Mouse (Mus musculus) CH12.LX (cell line): ENCODE results near the gene Gpr137. TPM values are rescaled to one million over a fixed set of nuclear protein-coding genes. Genes with fewer than 3 reads are reported as not detected.
A peak's percentile ranks its signal among the peaks of the same experiment; 100 is the strongest.

ENCODE experiments used
- DNase-seq: peaks from one replicate; pipeline ENCODE4 v3.0.0-alpha.2; 2013; ENCODE audit errors: extremely low read depth
- H3K27ac ChIP-seq: 2 replicates; pipeline ENCODE4 v1.5.1; 2012; ENCODE audit warnings: low read depth, mild to moderate bottlenecking, control low read depth, moderate library complexity; ENCODE audit not compliant: insufficient read depth
- H3K27me3 ChIP-seq: replicated peaks from 2 replicates; pipeline ENCODE3; 2012; ENCODE audit warnings: inconsistent platforms
- H3K36me3 ChIP-seq, 2 experiments: replicated peaks in 1 of 2; 2 replicates each; pipeline versions ENCODE3 to v1.6.1; 2012; ENCODE audit warnings: inconsistent platforms in 1 of 2, low read length in 1 of 2, mild to moderate bottlenecking in 1 of 2, mixed read lengths in 1 of 2, moderate library complexity in 1 of 2; ENCODE audit not compliant: control insufficient read depth in 1 of 2, insufficient read depth in 1 of 2
- H3K4me1 ChIP-seq, 2 experiments: 2 replicates each; pipeline ENCODE4 v1.6.1; 2012; ENCODE audit warnings: inconsistent platforms in 1 of 2, moderate library complexity in 1 of 2; ENCODE audit not compliant: insufficient read depth in 2 of 2, control insufficient read depth in 1 of 2
- H3K4me2 ChIP-seq: 2 replicates; pipeline ENCODE4 v1.6.1; 2012; ENCODE audit warnings: low read depth, mild to moderate bottlenecking, control low read depth; ENCODE audit not compliant: poor library complexity, insufficient read depth, severe bottlenecking
- H3K4me3 ChIP-seq, 3 experiments: fragments of 150-350 bp in 1 of 3; sonication (generic) in 1 of 3; replicated peaks in 1 of 3; 2 replicates each; pipeline versions ENCODE3 to v1.5.1; 2011 to 2012; ENCODE audit warnings: low read depth in 2 of 3, low read length in 2 of 3, mild to moderate bottlenecking in 2 of 3, moderate library complexity in 2 of 3, control low read depth in 1 of 3, improper control_type of control experiment in 1 of 3, inconsistent platforms in 1 of 3, mixed read lengths in 1 of 3; ENCODE audit not compliant: poor library complexity in 1 of 3
- H3K79me2 ChIP-seq: replicated peaks from 2 replicates; pipeline ENCODE4 v1.6.1; 2012; ENCODE audit warnings: mild to moderate bottlenecking, moderate library complexity; ENCODE audit not compliant: control insufficient read depth, poor library complexity, insufficient read depth, severe bottlenecking; ENCODE audit errors: extremely low read depth
- H3K9ac ChIP-seq: 2 replicates; pipeline ENCODE4 v1.6.1; 2012; ENCODE audit warnings: low read depth, mild to moderate bottlenecking, control low read depth, moderate library complexity; ENCODE audit not compliant: insufficient read depth
- H3K9me3 ChIP-seq: replicated peaks from 2 replicates; pipeline ENCODE3; 2012; ENCODE audit warnings: low read length, inconsistent platforms, mixed read lengths
- BHLHE40 ChIP-seq: IDR thresholded peaks from 2 replicates; pipeline ENCODE4 v1.6.1; 2011; ENCODE audit warnings: mild to moderate bottlenecking, low read depth, low read length, improper control_type of control experiment
- CHD1 ChIP-seq: IDR thresholded peaks from 2 replicates; pipeline ENCODE4 v1.6.1; 2012; ENCODE audit warnings: low read depth, low read length, improper control_type of control experiment, inconsistent platforms
- CHD2 ChIP-seq: IDR thresholded peaks from 2 replicates; pipeline ENCODE4 v1.6.1; 2011; ENCODE audit warnings: low read length, improper control_type of control experiment
- CTCF ChIP-seq, 2 experiments: IDR thresholded peaks in 1 of 2; conservative IDR thresholded peaks in 1 of 2; 2 replicates each; pipeline ENCODE4 v1.5.1; 2011 to 2012; ENCODE audit warnings: low read depth in 2 of 2, low read length in 2 of 2, improper control_type of control experiment in 1 of 2, inconsistent platforms in 1 of 2, mild to moderate bottlenecking in 1 of 2, moderate library complexity in 1 of 2
- ELF1 ChIP-seq: IDR thresholded peaks from 2 replicates; pipeline ENCODE4 v1.6.1; 2014; ENCODE audit warnings: low read depth, mild to moderate bottlenecking, inconsistent platforms, low read length, improper control_type of control experiment
- ETS1 ChIP-seq: conservative IDR thresholded peaks from 2 replicates; pipeline ENCODE4 v1.6.1; 2012; ENCODE audit warnings: low read depth, mild to moderate bottlenecking, inconsistent platforms, low read length, improper control_type of control experiment, moderate library complexity
- JUN ChIP-seq: IDR thresholded peaks from 2 replicates; pipeline ENCODE4 v1.6.1; 2011; ENCODE audit warnings: low read depth, mild to moderate bottlenecking, low read length, improper control_type of control experiment, moderate library complexity; ENCODE audit not compliant: insufficient read depth
- JUND ChIP-seq: conservative IDR thresholded peaks from 2 replicates; pipeline ENCODE4 v1.6.1; 2011; ENCODE audit warnings: low read depth, low read length, improper control_type of control experiment
- KAT2A ChIP-seq: IDR thresholded peaks from 2 replicates; pipeline ENCODE4 v1.6.1; 2012; ENCODE audit warnings: low read length, improper control_type of control experiment, inconsistent platforms; ENCODE audit not compliant: insufficient replicate concordance
- MAFK ChIP-seq: IDR thresholded peaks from 2 replicates; pipeline ENCODE4 v1.6.1; 2011; ENCODE audit warnings: low read length, improper control_type of control experiment; ENCODE audit not compliant: insufficient replicate concordance
- MAX ChIP-seq: IDR thresholded peaks from 2 replicates; pipeline ENCODE4 v1.6.1; 2011; ENCODE audit warnings: low read length, improper control_type of control experiment
- MAZ ChIP-seq: IDR thresholded peaks from 2 replicates; pipeline ENCODE4 v1.6.1; 2012; ENCODE audit warnings: low read depth, mild to moderate bottlenecking, inconsistent platforms, low read length, improper control_type of control experiment, moderate library complexity
- MEF2A ChIP-seq: IDR thresholded peaks from 2 replicates; pipeline ENCODE4 v1.6.1; 2014; ENCODE audit warnings: low read depth, mild to moderate bottlenecking, inconsistent platforms, low read length, improper control_type of control experiment, borderline replicate concordance
- MXI1 ChIP-seq: IDR thresholded peaks from 2 replicates; pipeline ENCODE4 v1.6.1; 2011; ENCODE audit warnings: mild to moderate bottlenecking, low read depth, low read length, improper control_type of control experiment
- MYC ChIP-seq: IDR thresholded peaks from 2 replicates; pipeline ENCODE4 v1.6.1; 2011; ENCODE audit warnings: low read depth, mild to moderate bottlenecking, improper control_type of control experiment, low read length
- NELFE ChIP-seq: IDR thresholded peaks from 2 replicates; pipeline ENCODE4 v1.6.1; 2011; ENCODE audit warnings: low read depth, low read length, improper control_type of control experiment
- NRF1 ChIP-seq: IDR thresholded peaks from 2 replicates; pipeline ENCODE4 v1.6.1; 2014; ENCODE audit warnings: low read depth, mild to moderate bottlenecking, inconsistent platforms, low read length, improper control_type of control experiment, moderate library complexity
- POLR2A ChIP-seq: IDR thresholded peaks from 2 replicates; pipeline ENCODE4 v1.6.1; 2011; ENCODE audit warnings: low read depth, mild to moderate bottlenecking, improper control_type of control experiment, low read length
- POLR2AphosphoS2 ChIP-seq: IDR thresholded peaks from 2 replicates; pipeline ENCODE4 v1.6.1; 2011; ENCODE audit warnings: low read depth, low read length, improper control_type of control experiment
- RAD21 ChIP-seq: IDR thresholded peaks from 2 replicates; pipeline ENCODE4 v1.6.1; 2011; ENCODE audit warnings: low read depth, mild to moderate bottlenecking, low read length, improper control_type of control experiment, moderate library complexity
- RCOR1 ChIP-seq: conservative IDR thresholded peaks from 2 replicates; pipeline ENCODE4 v1.6.1; 2012; ENCODE audit warnings: low read depth, mild to moderate bottlenecking, inconsistent platforms, low read length, improper control_type of control experiment
- SIN3A ChIP-seq: IDR thresholded peaks from 2 replicates; pipeline ENCODE4 v1.6.1; 2012; ENCODE audit warnings: low read length, improper control_type of control experiment, inconsistent platforms
- SMC3 ChIP-seq: IDR thresholded peaks from 2 replicates; pipeline ENCODE4 v1.6.1; 2011; ENCODE audit warnings: low read depth, low read length, improper control_type of control experiment
- TBP ChIP-seq: conservative IDR thresholded peaks from 2 replicates; pipeline ENCODE4 v1.6.1; 2011; ENCODE audit warnings: low read depth, low read length, improper control_type of control experiment
- TCF12 ChIP-seq: IDR thresholded peaks from 2 replicates; pipeline ENCODE4 v1.6.1; 2014; ENCODE audit warnings: low read depth, mild to moderate bottlenecking, inconsistent platforms, low read length, improper control_type of control experiment
- UBTF ChIP-seq: IDR thresholded peaks from 2 replicates; pipeline ENCODE4 v1.6.1; 2012; ENCODE audit warnings: low read depth, mild to moderate bottlenecking, inconsistent platforms, low read length, improper control_type of control experiment, moderate library complexity
- USF1 ChIP-seq: IDR thresholded peaks from 2 replicates; pipeline ENCODE4 v1.6.1; 2014; ENCODE audit warnings: low read depth, mild to moderate bottlenecking, inconsistent platforms, low read length, improper control_type of control experiment
- ZKSCAN1 ChIP-seq: IDR thresholded peaks from 2 replicates; pipeline ENCODE4 v1.6.1; 2012; ENCODE audit warnings: low read depth, inconsistent platforms, low read length, improper control_type of control experiment, borderline replicate concordance
- ZMIZ1 ChIP-seq: IDR thresholded peaks from 2 replicates; pipeline ENCODE4 v1.6.1; 2012; ENCODE audit warnings: low read depth, mild to moderate bottlenecking, inconsistent platforms, low read length, improper control_type of control experiment
- ZNF384 ChIP-seq: IDR thresholded peaks from 2 replicates; pipeline ENCODE4 v1.6.1; 2012; ENCODE audit warnings: low read depth, low read length, improper control_type of control experiment, inconsistent platforms
- dilution Hi-C: fragments of 300-500 bp; cut with MboI; formaldehyde crosslinking; loops from 2 replicates; pipeline ENCODE4 v1.14.3; 2020; ENCODE audit warnings: low sequenced_read_pairs; ENCODE audit not compliant: extremely low pct_unique_long_range_greater_than_20kb, extremely low pct_ligation_motif_present
- in situ Hi-C: fragments of 300-500 bp; cut with MboI; formaldehyde crosslinking; loops from 3 replicates; pipeline ENCODE4 v1.14.3; 2019; ENCODE audit warnings: low sequenced_read_pairs, low pct_ligation_motif_present, low pct_unique_long_range_greater_than_20kb, mixed read lengths
- polyA plus RNA-seq: library from polyadenylated mRNA; unstranded; fragments of >175 nt; gene quantifications from 2 replicates; pipeline ENCODE4 v1.2.1, GENCODE M21; 2012; ENCODE audit warnings: low read depth; ENCODE audit not compliant: insufficient read length
- total RNA-seq, 2 experiments: library from RNA; depleted of rRNA; stranded (reverse); fragments of 300-350 nt in 1 of 2; fragments of >200 nt in 1 of 2; gene quantifications; 2 replicates each; pipeline ENCODE4 v1.2.3; 2012 to 2014

Gpr137 gene
- total and polyA plus RNA-seq, 3 experiments, result 8.8 to 18.1 (median 14.4) TPM

GRCm38 (mm10) chr19:6979486-6980380, 37.5 kb upstream of the Gpr137 start:
- H3K27ac ChIP-seq, result peak overlapping the region; percentile 62; the same call in 1 of the 2 replicates
- no peaks in the 10 kb centered on the region for H3K9me3 ChIP-seq
- in situ Hi-C loops (no loop called here), dilution Hi-C loops (no loop called here)
- peak overlapping the region; percentile 69 for H3K4me2 ChIP-seq
- no peaks in the 10 kb centered on the region for H3K27me3 ChIP-seq
- DNase-seq, result peak; percentile 99
- H3K4me1 ChIP-seq, result peaks cover 15 to 44% of the 10 kb centered on the region in 2 experiments
- peak overlapping the region; percentile 73 to 83 (median 79) for H3K4me3 ChIP-seq
- H3K9ac ChIP-seq, result peak overlapping the region; percentile 70
- TF ChIP-seq TCF12 (peak; percentile 71), NRF1 (peak; percentile 59), MAZ (peak; percentile 8; the same call in 1 of the 2 replicates), USF1 (no peak), CTCF (conservative IDR thresholded peaks at IDR 0.05 in 1 of 2, IDR thresholded peaks at IDR 0.05 in 1 of 2; ENCODE audit: low read depth in 2 of 2, low read length in 2 of 2) (peak in 1 of 2 experiments; percentile 82; a peak in 2 of 4 replicates), TBP (no peak), BHLHE40 (0 out of 2 replicates have a peak, but pooled peaks have one; percentile 14), ZNF384 (no peak), MXI1 (peak; percentile 28; the same call in 1 of the 2 replicates), SMC3 (peak; percentile 43), SIN3A (no peak; the same call in 1 of the 2 replicates)
- peaks cover 21 to 51% of the 10 kb centered on the region in 2 experiments for H3K36me3 ChIP-seq
- H3K79me2 ChIP-seq, result peaks cover 29% of the 10 kb centered on the region

GRCm38 (mm10) chr19:6979001-6979479, 36.8 kb upstream of the Gpr137 start:
- dilution Hi-C loops, result no loop called here
- H3K9ac ChIP-seq, result peak overlapping the region; percentile 50; the same call in 1 of the 2 replicates
- H3K27ac ChIP-seq, result peak overlapping the region; percentile 32; the same call in 1 of the 2 replicates
- no peaks in the 10 kb centered on the region for H3K27me3 ChIP-seq
- H3K36me3 ChIP-seq, result peaks cover 21 to 47% of the 10 kb centered on the region in 2 experiments
- H3K4me3 ChIP-seq, result peak overlapping the region; percentile 66 to 83 (median 68)
- no peaks in the 10 kb centered on the region for H3K9me3 ChIP-seq
- peaks cover 29% of the 10 kb centered on the region for H3K79me2 ChIP-seq
- in situ Hi-C loops, result no loop called here
- DNase-seq, result peak; percentile 70
- peak overlapping the region; percentile 69 for H3K4me2 ChIP-seq
- peaks cover 15 to 45% of the 10 kb centered on the region in 2 experiments for H3K4me1 ChIP-seq
- no peak for TF ChIP-seq ETS1
- TF ChIP-seq MEF2A, result no peak
- no peak for TF ChIP-seq MAX
- TF ChIP-seq NRF1, result no peak
- TF ChIP-seq RAD21, result no peak
- TF ChIP-seq CHD2, result peak; percentile 66
- TF ChIP-seq USF1, result no peak
- TF ChIP-seq POLR2AphosphoS2, result no peak
- no peak for TF ChIP-seq CTCF (conservative IDR thresholded peaks at IDR 0.05 in 1 of 2, IDR thresholded peaks at IDR 0.05 in 1 of 2; ENCODE audit: low read depth in 2 of 2, low read length in 2 of 2)
- TF ChIP-seq UBTF, result 0 out of 2 replicates have a peak, but pooled peaks have one; percentile 23
- no peak for TF ChIP-seq MAFK
- no peak for TF ChIP-seq KAT2A
- no peak for TF ChIP-seq POLR2A
- no peak for TF ChIP-seq ELF1
- no peak for TF ChIP-seq JUN
- TF ChIP-seq ZMIZ1, result no peak; the same call in 1 of the 2 replicates
- no peak for TF ChIP-seq ZKSCAN1
- no peak for TF ChIP-seq NELFE
- no peak for TF ChIP-seq RCOR1
- 0 out of 2 replicates have a peak, but pooled peaks have one; percentile 2 for TF ChIP-seq BHLHE40
- no peak for TF ChIP-seq TCF12
- TF ChIP-seq MYC, result 0 out of 2 replicates have a peak, but pooled peaks have one; percentile 19
- no peak for TF ChIP-seq CHD1
- TF ChIP-seq JUND, result no peak
